Mouse (Mus musculus) cerebellum, postnatal 36 days (tissue): ENCODE measurements around the gene Lin52.
"Not testable (repeated sequence)": the region's sequence is repeated elsewhere in the genome, so short reads cannot be mapped to it uniquely, and the experiment has no call there.

Experiments
- DNase-seq, 2 experiments: peaks; one replicate each; pipeline ENCODE4 v3.0.0; 2021 to 2022; ENCODE audit warnings: mixed read lengths in 2 of 2

The Lin52 gene

DNA sequence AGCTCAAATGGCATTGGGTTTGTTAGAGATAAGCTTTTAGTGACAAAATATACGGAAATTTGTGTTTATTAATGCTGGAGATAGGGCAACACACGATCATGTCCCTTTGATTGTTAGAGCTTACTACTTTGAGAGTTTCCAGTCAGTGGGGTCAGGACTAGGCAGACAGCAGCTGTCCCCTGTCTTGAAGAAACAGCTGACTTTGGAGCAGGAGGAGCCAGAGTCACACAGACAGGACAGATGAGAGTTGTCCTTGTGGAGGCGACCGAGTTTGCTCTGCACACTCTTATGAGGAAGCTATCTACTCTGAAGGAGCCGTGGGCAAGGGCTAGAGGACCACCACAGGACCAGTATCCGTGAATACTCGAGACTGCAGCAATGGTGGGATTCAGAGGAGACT lies 27.7 kb downstream of the Lin52 start:
- no peak for DNase-seq

DNA sequence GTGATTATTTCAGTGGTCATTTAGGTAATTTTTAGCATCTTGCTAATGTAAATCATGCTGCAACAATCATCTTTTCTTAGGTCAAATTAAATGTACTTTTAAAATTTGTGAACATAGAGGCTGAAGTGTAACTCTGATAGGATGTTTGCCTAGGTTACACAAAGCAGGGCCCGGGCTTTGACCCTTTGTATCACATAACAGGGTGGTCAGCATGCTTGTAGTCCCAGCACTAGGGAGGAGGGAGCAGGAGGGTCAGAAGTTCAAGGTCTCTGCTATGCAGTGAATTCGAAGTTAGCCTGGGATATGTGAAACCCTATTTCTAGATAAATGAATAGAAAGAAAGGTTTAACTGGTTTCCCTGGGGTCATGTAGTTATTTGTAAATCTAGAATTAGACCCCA lies 30.0 kb downstream of the Lin52 start:
- no peak for DNase-seq

DNA sequence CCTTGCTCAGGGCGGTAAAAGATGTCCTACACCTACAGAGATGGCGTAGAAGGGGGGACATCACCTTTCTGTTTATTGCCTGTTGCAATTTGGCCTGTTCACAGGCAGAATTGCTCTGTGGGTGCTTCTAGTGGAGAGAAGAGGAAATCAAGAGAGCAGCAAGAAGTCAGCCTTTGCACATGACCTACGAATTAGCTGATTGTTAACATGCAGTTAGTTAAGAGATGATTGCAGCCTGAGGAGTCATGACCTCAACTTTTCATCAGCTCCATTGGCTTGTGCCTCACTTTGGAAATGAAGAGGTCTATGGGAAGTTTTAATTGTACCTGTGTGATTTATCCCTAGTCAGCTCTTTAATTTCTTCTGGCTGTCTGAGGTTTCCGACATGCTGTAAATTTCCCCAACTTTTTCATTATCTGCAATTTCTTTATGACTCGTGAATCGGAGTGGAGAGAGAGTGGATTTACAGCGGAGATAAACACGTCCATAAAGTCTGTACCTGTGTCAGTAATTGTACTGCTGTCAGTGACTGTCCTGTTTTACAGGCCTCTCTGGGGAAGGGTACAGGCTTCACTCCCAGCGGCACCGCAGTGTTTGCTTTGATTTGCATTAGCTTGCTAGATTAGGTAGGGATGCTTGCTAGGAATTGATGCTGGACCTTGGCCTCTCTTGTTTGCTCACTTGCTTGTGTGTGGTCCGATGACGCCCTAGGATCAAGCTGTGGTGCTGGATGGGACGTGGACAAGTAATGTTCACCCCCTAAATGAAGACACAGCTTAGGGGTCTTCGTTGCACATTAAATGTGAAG lies 31.8 kb downstream of the Lin52 start:
- DNase-seq = no peak

DNA sequence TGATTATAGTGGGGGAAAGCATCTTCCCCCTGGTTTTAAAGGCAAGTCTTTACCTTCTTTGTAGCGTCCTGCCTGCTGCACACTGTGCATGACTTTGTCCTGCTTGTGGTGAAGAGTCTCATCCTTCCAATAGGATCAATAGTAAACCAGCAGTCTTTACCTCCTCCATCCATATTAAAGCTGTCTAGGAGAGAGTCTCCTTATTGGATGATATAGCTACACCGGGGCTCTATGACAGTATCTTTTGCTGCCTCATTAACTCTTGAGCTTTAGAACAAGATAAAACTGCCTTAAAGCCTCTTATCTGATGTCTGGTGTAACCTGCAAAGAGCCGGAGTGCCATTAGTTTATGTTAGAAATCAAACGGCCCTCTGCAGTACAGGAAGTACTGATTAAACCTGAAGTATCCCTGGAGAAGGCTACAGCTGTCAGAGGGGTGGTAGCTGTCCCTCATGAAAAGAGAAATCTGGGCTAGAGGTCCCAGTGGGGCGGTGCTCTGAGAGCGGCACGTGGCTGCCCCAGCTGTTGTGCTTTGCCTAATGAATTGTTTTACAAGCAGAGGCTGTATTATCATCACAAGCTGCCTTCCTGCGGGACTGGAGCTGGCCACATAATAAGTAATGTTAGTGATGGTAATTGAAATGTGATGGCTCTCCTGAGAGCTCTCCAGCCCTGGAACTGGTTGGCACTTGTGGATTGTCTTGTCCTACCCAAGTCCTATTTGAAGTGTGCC lies 36.3 kb downstream of the Lin52 start:
- DNase-seq = no peak

DNA sequence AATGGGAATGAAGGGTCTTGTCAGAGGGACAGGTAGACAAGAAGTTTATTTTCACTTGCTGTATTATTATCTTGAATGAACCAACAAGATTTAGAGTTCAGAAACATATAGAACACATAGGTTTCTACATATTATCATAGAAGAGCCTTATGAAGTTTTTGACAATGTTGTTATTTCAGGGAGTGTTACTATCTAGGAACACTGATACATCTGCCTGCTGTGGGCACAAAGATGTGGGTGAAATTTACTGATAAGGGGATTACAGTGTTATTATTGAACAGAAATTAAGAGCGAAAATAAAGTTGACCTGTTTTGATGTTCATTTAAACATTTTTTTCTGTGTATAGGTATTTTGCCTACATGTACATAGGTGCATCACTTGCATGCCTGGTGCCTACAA lies 45.6 kb downstream of the Lin52 start:
- no peak for DNase-seq

DNA sequence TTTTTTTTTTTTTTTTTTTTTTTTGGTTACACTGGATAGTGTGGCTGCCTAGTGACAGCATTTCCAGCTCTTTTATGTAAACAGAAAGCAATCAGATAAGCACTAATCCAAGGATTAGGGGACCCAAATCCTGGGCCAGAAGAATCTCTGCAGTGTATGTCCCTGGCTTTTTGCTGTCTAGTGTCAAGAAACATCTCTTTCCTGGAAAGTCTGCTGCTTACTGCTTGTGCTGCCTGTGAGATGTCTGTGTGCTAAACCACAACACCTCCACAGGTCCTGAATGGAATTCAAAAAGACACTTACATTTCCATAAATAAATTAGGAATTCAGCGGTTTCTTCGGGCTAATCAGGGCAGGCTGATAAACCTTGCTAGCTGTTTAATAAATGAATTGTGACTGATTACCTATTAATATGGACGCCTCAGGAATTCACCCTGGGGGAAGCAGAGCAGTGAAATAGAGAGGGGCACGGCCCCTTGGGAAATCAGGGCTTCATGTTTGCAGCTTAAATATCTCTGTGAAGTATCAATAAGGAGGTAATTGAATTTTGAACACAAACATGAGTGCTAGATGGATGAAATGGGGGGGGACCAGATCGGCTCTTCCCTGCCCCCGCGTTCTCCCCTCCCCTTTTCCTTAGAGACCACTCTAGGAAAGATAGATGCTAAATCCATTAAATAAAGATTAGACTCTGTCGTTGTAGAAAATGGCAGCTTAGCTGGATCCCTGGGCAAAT lies 49.5 kb downstream of the Lin52 start:
- no peak for DNase-seq

DNA sequence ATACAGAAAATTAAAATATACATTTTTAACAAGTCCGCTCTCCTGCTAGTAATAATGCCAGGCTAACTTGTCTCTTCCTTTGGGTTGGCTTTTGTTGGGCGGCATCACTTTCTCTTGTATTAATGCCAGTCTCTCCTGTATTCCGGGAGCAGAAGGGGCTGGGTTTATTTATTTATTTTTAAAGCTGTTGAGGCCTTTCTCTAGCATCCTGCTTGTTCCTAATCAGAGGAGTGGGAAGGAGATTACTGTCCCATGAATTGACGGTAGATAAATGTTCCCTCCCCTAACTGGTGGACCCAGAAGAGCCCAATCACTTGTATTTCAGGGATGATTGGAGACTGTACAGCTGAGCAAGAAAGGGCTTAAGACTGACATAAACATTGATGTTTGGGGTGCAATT lies 50.1 kb downstream of the Lin52 start:
- no peak for DNase-seq

DNA sequence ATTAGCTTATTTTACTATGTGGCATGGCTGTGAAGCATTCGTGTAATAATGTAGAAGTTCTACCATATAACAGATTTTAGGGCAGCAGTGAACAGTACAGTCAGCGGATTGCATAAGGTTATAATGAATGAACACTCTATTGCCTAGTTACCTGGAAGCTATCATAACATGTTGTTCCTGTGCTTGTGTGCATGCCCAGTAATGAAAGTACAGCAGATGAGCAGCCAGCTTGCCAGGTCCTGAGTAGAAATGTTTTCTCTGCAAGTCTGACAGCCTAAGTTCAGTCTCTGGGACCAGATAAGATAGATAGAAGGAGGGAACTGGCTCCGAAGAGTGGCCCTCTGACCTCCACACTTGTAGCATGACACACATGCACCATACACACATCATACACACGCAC lies 55.6 kb downstream of the Lin52 start:
- no peak for DNase-seq

DNA sequence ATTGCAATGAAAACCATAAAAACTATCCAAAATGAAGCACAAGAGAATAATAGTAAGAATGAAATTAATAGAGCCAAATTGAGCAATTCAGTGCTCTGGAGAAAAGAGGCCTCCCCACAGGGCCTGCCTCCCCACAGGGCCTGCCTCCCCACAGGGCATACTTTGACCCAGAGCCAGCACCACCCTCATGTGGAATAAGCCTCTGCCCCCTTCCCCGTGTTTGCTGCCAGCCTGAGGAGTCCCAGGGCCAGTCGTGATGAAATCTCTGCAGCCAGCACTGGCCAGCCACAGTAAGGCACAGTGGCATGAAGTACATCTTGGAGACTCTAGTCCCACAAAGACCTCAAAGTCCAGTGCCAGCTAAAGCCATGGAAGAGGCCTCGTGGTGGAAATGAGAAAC lies 60.8 kb downstream of the Lin52 start:
- DNase-seq = no peak

DNA sequence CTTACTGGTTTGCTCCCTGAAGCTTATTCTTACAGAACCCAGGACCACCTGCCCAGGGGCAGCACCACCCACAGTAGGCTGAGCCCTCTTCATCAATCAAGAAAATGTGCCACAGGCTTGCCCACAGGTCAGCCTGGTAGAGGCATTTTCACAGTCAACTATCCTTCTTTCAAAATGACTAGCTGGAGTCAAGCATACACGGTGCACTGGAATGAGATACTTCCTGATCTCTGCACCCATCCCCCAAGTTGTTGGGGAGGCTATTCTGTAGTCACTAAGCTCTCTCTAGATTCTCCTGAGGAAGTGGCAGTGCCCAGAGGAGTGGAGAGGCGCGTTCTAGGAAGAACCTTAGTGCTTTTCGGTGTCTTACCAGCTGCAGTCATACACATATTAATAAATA lies 64.3 kb downstream of the Lin52 start:
- DNase-seq = no peak

DNA sequence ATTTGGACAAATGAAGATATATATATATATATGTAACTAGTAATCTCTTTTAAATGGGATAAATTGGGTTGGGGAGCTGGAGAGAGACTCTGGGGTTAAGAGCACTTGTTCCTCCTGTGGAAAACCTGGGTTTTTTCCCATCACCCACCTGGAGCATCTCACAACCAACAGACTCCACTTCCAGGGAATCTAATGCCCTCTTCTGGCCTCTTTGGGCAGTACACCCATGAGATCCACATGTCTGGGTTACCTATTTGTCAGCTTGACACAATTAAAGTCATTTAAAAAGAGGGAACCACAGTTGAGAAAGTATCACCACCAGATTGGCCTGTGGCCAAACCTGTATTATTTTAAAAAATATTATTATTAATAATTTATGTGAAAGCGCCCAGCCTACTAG lies 65.4 kb downstream of the Lin52 start:
- DNase-seq = no peak

DNA sequence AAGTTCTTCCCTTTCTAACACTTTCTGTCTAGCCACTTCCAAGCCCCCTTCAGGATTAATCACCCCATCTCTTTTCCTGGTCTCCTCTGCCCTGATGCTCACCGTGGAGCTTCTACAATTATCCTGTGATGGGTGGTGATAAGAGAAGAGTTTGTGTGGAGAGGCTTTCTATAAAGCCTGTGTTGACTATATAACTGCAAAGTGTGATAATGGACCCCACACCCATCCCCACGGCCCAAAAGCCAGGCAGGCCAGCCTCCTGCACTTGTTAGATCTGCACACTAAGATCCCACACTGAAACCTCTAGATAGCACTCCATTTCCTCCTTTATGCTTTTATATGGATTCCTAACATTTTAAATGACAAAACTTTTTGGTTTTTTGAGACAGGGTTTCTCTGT lies 66.8 kb downstream of the Lin52 start:
- DNase-seq = no peak

DNA sequence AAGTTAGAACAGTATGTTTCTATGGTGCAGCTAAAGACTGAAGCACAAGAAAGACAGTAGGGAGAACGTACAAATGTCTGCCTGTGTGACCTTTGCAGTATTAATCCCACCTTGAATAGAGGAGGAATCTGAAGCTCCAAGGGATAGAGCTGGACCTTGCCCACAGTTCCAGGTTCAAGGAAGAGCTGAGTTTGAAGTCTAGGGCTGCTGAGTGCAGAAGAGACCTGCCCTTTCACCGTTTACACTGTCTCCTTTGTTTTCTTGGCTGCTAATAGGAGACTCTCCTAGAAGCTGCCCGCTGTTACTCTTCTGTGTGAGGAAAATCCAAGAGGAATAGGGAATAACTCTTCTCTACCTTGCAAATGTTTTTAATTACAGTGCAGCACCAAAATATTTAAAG lies 72.5 kb downstream of the Lin52 start:
- DNase-seq = no peak

DNA sequence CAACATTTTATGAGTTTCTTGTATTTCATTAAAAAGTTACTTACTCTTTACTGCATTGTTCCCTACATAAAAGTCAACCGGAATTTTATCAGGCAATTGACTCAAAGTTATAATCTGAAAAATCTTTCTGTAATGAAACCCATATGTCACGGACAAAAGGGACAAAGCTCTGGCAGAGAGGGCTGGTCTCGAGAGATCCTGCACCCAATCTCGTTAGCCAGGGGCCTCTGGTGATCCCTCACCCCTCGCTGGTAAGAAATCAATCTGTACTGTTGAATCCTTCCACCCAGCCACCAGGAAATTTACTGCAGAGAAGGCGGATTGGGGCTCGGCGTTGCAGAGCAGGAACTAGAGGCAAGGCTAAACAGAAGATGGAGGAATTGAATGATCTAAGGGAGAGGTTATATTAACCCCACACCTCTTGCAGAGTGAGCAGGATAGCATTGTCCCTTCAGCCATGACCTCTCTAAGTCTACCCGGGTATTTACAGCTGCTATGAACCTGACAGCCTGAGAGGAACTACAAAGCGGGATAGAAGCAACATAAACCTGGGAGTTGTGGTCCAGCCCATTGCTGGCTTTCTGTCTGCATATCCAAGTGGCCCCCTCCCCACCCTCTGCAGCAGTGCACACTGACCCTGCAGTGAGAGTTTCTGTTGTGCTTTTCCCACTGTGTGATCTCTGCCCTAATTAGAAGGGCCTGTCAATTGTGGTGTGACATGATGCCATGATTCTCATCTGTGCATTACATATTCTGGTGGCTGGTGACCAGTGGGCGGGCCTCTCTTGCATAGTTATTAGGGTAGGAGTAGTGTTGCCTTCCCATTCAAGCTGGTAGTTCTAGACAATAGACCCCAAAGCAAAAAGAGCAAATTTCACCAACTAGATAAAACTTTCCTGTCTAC lies 73.2 kb downstream of the Lin52 start:
- DNase-seq = no peak

DNA sequence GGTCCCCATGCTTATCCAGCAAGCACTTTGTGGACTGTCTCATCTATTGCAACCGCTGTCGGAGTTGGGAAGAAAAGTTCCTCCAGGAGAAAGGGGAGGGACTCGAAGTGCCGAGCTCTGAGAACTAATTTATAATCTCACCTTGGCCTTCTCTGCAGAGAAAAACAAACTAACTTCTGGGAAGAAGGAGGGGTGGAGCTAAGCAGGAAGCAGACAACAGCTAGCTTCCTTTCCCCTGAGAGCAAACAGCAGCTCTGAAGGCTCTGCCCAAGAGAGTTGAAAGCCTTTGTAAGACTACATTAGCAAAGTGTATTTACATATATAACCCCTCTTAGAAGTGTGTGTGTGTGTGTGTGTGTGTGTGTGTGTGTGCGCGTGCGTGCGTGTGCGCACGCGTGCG lies 74.2 kb downstream of the Lin52 start:
- no peak for DNase-seq

DNA sequence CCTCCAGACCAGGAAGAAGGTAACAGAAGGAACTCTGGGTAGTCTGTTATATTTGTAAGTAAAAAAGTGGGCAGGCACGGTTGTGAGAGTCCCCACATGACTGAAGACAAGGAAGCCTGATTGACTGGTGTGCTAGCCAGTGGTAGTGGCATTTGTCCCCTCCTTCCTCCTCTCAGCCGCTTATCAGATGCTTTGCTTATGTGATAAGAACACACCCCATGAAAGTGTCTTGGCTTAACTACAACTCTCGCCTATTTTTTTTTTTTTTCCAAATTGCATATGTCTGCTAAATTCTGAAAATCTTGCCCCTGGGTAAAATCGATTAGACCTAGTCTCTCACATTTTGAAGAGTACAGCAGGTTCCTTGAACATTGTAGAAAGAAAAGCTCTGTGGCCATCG lies 79.2 kb downstream of the Lin52 start:
- no peak for DNase-seq

DNA sequence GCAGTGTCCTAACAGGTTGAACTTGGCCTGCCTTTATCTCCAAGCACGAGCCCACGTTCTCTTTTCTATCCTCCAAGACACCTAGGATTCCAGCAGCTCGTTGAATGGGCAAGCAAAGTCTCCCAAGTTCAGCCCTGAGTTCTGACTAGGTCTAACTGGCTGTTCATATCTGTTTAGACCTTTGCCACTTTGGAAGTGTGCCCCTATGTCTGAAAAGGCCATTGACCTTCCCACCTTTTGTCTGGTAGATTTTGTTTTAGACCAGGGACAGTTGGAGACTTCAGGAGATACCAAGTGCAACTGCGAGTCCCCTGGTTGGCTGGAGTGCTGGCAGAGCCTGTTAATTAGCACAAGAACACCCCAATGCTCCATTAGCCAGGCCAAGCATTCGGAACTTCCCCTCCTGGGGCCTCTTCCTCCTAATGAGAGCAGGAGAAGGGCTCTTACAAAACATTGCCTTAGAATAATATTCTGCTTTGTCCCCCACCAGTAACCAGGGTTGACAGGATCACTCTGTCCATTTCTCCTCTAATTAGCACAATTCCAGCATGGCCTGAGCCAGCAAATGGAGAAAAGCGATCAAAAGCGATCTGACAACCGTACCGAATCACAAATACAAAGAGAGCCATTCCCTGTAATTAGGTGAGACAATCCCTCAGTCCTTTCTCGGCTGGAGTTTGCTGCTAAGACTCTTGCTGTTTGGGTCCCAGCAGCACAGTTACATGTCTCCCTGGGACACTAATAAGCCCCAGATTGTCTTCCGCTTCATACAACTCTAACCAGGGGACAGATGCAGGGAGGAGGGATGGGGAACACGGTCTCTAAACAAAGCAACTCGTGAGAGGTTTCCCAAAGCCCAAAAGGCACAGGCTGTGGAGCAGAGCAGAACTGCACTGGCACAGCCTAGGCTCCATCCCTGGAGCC lies 80.9 kb downstream of the Lin52 start:
- DNase-seq = no peak

DNA sequence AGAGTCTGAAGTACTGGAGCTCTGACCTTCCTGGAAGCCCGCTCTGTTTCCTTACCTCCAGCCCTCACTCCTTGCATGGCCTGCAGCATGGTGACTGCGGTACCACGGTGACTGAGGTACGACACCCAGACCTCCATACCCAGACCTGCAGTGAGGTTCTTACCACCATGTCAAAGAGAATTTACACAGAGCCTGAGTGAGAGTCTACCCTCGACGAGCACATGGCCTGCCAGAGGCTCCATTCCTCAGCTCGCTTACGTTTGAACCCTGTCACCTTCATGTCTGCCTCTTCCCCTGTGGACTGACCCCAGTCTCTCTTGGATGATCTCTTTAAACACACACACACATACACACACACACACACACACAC lies 81.6 kb downstream of the Lin52 start:
- no peak for DNase-seq

DNA sequence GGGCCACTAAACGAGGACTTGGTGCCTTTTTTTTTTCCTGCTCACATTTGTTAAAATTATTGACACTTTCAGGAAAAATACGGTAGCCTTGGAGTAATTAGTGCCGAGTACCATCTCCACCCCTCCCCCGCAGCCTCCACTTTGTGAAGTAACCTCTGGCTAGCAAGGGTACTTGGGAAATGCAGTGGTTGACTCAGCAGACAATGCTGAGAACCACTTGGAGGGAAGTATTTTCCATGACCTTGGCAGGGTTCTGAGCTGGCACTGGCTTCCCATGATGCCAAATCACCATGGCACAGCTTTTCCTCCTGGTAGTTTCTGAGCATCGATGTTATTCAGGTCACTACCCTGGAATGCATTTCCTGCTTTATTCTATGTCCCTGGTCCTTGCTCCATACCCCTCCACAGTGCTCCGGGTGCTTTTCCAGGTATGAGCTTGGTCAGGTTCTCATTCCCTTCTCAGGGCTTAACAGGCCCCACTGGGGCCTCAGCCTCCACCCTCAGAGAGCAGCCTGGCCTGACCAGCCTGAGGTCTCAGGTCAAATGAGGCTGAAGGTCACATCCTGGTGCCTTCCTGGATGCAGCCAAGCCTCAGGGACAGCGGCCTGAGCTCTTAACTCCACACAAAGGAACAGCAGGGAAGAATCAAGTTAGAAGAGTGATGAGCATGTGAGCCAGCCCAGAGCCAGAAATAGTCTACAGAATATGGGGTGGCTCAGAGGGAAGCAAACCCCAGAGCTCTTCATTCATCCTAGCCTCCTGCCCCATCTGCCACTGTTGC lies 82.7 kb downstream of the Lin52 start:
- no peak for DNase-seq

DNA sequence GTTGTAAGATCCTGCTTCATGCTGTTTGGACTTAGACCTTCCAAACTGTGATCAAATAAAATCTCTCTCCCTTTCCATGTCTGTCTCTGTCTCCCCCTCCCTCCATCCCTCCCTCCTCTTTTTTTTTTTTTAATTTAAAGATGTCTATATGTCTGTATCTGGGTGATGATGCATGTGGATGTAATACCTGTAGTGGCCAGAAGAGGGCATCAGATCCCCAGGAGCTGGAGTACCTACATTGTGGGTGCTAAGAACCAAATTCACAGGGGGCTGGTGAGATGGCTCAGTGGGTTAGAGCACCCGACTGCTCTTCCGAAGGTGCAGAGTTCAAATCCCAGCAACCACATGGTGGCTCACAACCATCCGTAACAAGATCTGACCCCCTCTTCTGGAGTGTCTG lies 88.3 kb downstream of the Lin52 start:
- not testable (repeated sequence) for DNase-seq

DNA sequence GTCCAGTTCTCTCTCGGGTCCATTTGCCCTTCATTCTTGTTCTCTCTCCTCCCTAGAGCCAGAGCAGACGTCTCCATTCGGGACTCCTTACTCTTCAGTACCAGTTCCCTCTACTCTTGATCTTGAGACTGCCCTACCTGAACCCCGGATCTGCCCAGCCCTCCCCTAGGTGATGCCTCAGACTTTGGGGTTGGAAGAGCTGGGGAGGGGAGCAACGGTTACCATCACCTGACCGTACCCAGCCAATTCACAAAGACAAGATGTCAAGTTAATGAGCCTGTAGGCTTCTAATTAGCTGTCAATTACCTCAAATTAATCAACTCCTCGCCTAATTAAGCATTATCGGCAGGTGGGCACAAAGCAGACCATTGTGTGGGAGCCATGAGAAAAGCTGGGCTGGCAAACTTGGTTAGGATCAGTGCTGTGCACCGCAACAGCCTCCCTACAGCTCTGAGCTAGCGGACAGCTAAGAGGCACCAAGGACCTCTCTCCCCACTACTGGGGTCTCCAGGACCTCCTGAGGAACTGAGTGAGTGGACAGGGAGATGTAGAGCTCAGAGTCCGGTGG lies 90.3 kb downstream of the Lin52 start:
- no peak for DNase-seq
